Mouse (Mus musculus) G1E-ER4 (cell line): Measurements from ENCODE around the gene Sel1l. TPM values are rescaled to one million over a fixed set of nuclear protein-coding genes. Genes with fewer than 3 reads are reported as not detected.

ENCODE experiments used
- GATA1 ChIP-seq: IDR thresholded peaks from one replicate; pipeline ENCODE4 v1.8.0; 2012; ENCODE audit warnings: low read length, inconsistent platforms
- polyA plus RNA-seq: library from polyadenylated mRNA; stranded (reverse); fragments of >175 nt; gene quantifications from 2 replicates; pipeline ENCODE4 v1.2.3, GENCODE M21; 2012

The Sel1l gene
- 38.1 and 51.7 TPM in 2 replicates for polyA plus RNA-seq

- TF ChIP-seq GATA1 = no peak
Observed at GRCm38 (mm10) chr12:91849045-91849467, at the start of gene Sel1l. Gene Sel1l (minus strand): TSS chr12:91849157.

- TF ChIP-seq GATA1 = no peak
Observed at GRCm38 (mm10) chr12:91892622-91893560, 43.9 kb upstream of the Sel1l start.

GRCm38 (mm10) chr12:91880431-91880830, 31.5 kb upstream of the Sel1l start:
- no peak for TF ChIP-seq GATA1

GRCm38 (mm10) chr12:91878912-91879250, 29.9 kb upstream of the Sel1l start:
- TF ChIP-seq GATA1 = no peak

GRCm38 (mm10) chr12:91878056-91878911, 29.3 kb upstream of the Sel1l start:
- no peak for TF ChIP-seq GATA1

- no peak for TF ChIP-seq GATA1
Observed at GRCm38 (mm10) chr12:91877646-91878045, 28.7 kb upstream of the Sel1l start.

GRCm38 (mm10) chr12:91870671-91871070, 21.7 kb upstream of the Sel1l start:
- TF ChIP-seq GATA1 = no peak

GRCm38 (mm10) chr12:91869352-91869751, 20.4 kb upstream of the Sel1l start:
- no peak for TF ChIP-seq GATA1

- TF ChIP-seq GATA1 = no peak
Observed at GRCm38 (mm10) chr12:91854330-91854729, 5.4 kb upstream of the Sel1l start.

- TF ChIP-seq GATA1 = no peak
Observed at GRCm38 (mm10) chr12:91848394-91849044, 438 bp downstream of the Sel1l start.

- no peak for TF ChIP-seq GATA1
Observed at GRCm38 (mm10) chr12:91846038-91846437, 2.9 kb downstream of the Sel1l start.

- TF ChIP-seq GATA1 = no peak
Observed at GRCm38 (mm10) chr12:91845393-91845792, 3.6 kb downstream of the Sel1l start.

GRCm38 (mm10) chr12:91844542-91844941, 4.4 kb downstream of the Sel1l start:
- TF ChIP-seq GATA1 = no peak

- no peak for TF ChIP-seq GATA1
Observed at GRCm38 (mm10) chr12:91843888-91844287, 5.1 kb downstream of the Sel1l start.

GRCm38 (mm10) chr12:91841714-91842113, 7.2 kb downstream of the Sel1l start:
- no peak for TF ChIP-seq GATA1

GRCm38 (mm10) chr12:91838261-91838660, 10.7 kb downstream of the Sel1l start:
- no peak for TF ChIP-seq GATA1
